Comparison of ENCODE assay signal across 16 mouse cellular contexts in genomic region chr12:84220515-84220914, GRCm38 (mm10). TPM values are rescaled to one million over a fixed set of nuclear protein-coding genes. Genes with fewer than 3 reads are reported as not detected.
DNase-seq lines count a peak whose midpoint lies in the region; ATAC-seq and TF ChIP-seq lines count a peak whose summit lies in the region.
"Had no signal": no experiment of that assay in that cellular context is flagged by ENCODE, and none has a peak within 500 bp of the region (broad histone marks: within the 10 kb centered on the region; RNA-seq: fewer than 3 reads in every experiment).

No protein-coding gene starts in this region.

- peak overlapping the region; percentile 64; the same call in 1 of the 2 replicates for H3K27ac ChIP-seq in liver, postnatal 0 days (ENCODE audit: low read depth)
- H3K27ac ChIP-seq: neural tube, embryonic 12.5 days had no signal

- no peak for DNase-seq in liver, postnatal 0 days
- DNase-seq in liver, result no peak
- peak; percentile 72 for DNase-seq in CD4-positive, CD25-positive, alpha-beta regulatory T cell, adult 2 months (ENCODE audit: low read depth, low spot score)
- DNase-seq in T-cell, adult 2 months (ENCODE audit: low spot score), result peak; percentile 81
- peak; percentile 75 for DNase-seq in induced T-regulatory cell, adult 2 months (ENCODE audit: low read depth)
- no peak for DNase-seq in cerebellum, postnatal 4 days (ENCODE audit: low spot score in 2 of 2)
- no peak for DNase-seq in embryo, embryonic 10.5 days (ENCODE audit: low spot score)
- DNase-seq: adrenal gland, postnatal 25 days; cerebellum, adult 9-11 months; gastrocnemius, postnatal 10 days; heart, adult 18-20 months; heart, postnatal 4 days; kidney, postnatal 14 days; lung, postnatal 14 days had no signal

- H3K9ac ChIP-seq in liver, postnatal 0 days (replicated peaks), result no peak overlapping the region
- H3K9ac ChIP-seq: neural tube, embryonic 12.5 days had no signal

- 83% methylated on average over 4 of the region's 4 CpGs for WGBS in liver, postnatal 0 days (ENCODE audit: insufficient replicate concordance)

- H3K36me3 ChIP-seq in liver, postnatal 0 days (replicated peaks; ENCODE audit: insufficient read depth, low read length), result 0 out of 2 replicates have a peak, but pooled peaks cover 5% of the 10 kb centered on the region
- H3K36me3 ChIP-seq: neural tube, embryonic 12.5 days had no signal

- no peaks in the 10 kb centered on the region for H3K9me3 ChIP-seq in liver, postnatal 0 days (ENCODE audit: low read length)
- H3K9me3 ChIP-seq: neural tube, embryonic 12.5 days had no signal

- TF ChIP-seq CTCF in liver, postnatal 0 days (IDR thresholded peaks at IDR 0.05; ENCODE audit: low read depth), result no peak

- no peaks in the 10 kb centered on the region for H3K27me3 ChIP-seq in liver, postnatal 0 days (ENCODE audit: insufficient read depth, low read length)
- H3K27me3 ChIP-seq: neural tube, embryonic 12.5 days had no signal

- no peak overlapping the region for H3K4me2 ChIP-seq in liver, postnatal 0 days (ENCODE audit: low read depth, low read length)

- H3K4me3 ChIP-seq in liver, postnatal 0 days (ENCODE audit: low read depth, low read length), result no peak overlapping the region
- H3K4me3 ChIP-seq: neural tube, embryonic 12.5 days had no signal

- TF ChIP-seq EP300 in liver, postnatal 0 days (IDR thresholded peaks at IDR 0.05; ENCODE audit: low read depth), result no peak

- H3K4me1 ChIP-seq in liver, postnatal 0 days (ENCODE audit: insufficient read depth), result peaks cover 43% of the 10 kb centered on the region

- ATAC-seq in liver, postnatal 0 days, result no peak
- ATAC-seq: intestine, postnatal 0 days had no signal

RNA-seq across cellular contexts. Expression of gene Elmsan1, which starts 1.8 kb away (rescaled TPM):
- polyA plus RNA-seq in liver, postnatal 0 days (2015; fragmentation: Nextera tagmentation; extraction: Ambion mirVana), result 2.6 and 2.8 TPM in 2 replicates

Comparison
In these comparisons a context has a peak if more than half of its experiments do, and no peak if none do; other contexts are left out.
1. DNase-seq: peak in CD4-positive, CD25-positive, alpha-beta regulatory T cell, adult 2 months (single experiment), T-cell, adult 2 months (single experiment) and induced T-regulatory cell, adult 2 months (single experiment); none in liver, postnatal 0 days (single experiment), liver (single experiment), cerebellum, postnatal 4 days (0 of 2) and embryo, embryonic 10.5 days (single experiment).